Comparison of ENCODE assay signal across 13 mouse cellular contexts in the genomic region with DNA sequence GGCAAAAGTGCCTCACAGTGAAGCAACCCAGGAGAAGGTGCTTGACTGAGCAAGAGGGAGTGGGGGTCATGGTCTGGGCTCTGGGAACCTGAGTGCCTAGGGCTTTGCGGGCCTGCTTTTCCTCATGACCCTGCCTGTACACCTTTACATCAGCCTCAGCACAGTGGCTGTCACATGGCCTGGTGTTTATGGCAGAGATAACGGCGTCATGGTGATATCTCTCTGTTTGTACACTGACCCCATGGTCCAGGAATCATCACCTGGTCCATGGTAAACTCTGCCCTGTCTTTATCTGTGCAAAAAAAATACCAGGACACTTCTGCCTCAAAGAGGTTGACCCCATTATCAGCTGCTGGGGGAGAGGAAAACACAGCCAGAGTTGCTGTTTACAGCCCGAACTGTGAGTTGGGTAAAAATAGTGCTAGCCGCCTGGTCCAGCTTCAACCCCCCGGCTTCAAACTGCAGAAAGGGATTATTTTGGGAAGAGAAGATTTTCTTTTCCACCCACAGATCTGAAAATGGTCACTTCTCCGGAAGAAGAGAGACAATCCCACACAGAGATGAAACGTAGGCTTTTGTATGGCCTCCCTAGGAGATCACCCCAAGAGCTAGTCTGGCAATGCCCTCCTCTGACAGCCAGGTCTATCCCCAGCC.
DNase-seq lines count a peak whose midpoint lies in the region; ATAC-seq and TF ChIP-seq lines count a peak whose summit lies in the region.
"Had no signal": no experiment of that assay in that cellular context is flagged by ENCODE, and none has a peak within 500 bp of the region (broad histone marks: within the 10 kb centered on the region; RNA-seq: fewer than 3 reads in every experiment).

No protein-coding gene starts in this region.

- H3K9me3 ChIP-seq in heart, embryonic 12.5 days (replicated peaks): no peaks in the 10 kb centered on the region
- no peaks in the 10 kb centered on the region for H3K9me3 ChIP-seq in stomach, postnatal 0 days (ENCODE audit: control insufficient read depth, low read length)
- H3K9me3 ChIP-seq: forebrain, embryonic 13.5 days had no signal

- no peak for TF ChIP-seq CTCF in stomach, postnatal 0 days (IDR thresholded peaks at IDR 0.05; ENCODE audit: low read depth)

- WGBS in heart, embryonic 12.5 days: 10% methylated on average over 8 of the region's 8 CpGs
- 65% methylated on average over 8 of the region's 8 CpGs for WGBS in stomach, postnatal 0 days

- peak overlapping the region; percentile 91 for H3K27ac ChIP-seq in heart, embryonic 12.5 days (ENCODE audit: poor library complexity, severe bottlenecking)
- H3K27ac ChIP-seq in stomach, postnatal 0 days (replicated peaks): no peak overlapping the region
- H3K27ac ChIP-seq: forebrain, embryonic 13.5 days had no signal

- peak overlapping the region; percentile 25; the same call in 1 of the 2 replicates for H3K9ac ChIP-seq in heart, embryonic 12.5 days
- no peak overlapping the region for H3K9ac ChIP-seq in stomach, postnatal 0 days (ENCODE audit: low read length)
- H3K9ac ChIP-seq: forebrain, embryonic 13.5 days had no signal

- peak; percentile 71 for ATAC-seq in heart, embryonic 12.5 days (ENCODE audit: insufficient number of reproducible peaks, low FRiP score)
- peak; percentile 55; the same call in 1 of the 2 replicates for ATAC-seq in stomach, postnatal 0 days (ENCODE audit: low FRiP score, low TSS enrichment)
- ATAC-seq: forebrain, embryonic 13.5 days had no signal

- H3K4me3 ChIP-seq in heart, embryonic 12.5 days: no peak overlapping the region
- no peak overlapping the region for H3K4me3 ChIP-seq in stomach, postnatal 0 days (ENCODE audit: low read depth, low read length)
- H3K4me3 ChIP-seq: forebrain, embryonic 13.5 days; myocyte had no signal

- TF ChIP-seq EP300 in stomach, postnatal 0 days (optimal IDR thresholded peaks at IDR 0.05): no peak

- H3K4me2 ChIP-seq in heart, embryonic 12.5 days: no peak overlapping the region
- no peak overlapping the region for H3K4me2 ChIP-seq in stomach, postnatal 0 days (replicated peaks; ENCODE audit: low read depth)
- H3K4me2 ChIP-seq: forebrain, embryonic 13.5 days had no signal

- peak; percentile 22 to 36 for DNase-seq in left cerebral cortex, adult 18-20 months (ENCODE audit: low spot score in 2 of 2)
- DNase-seq in left cerebral cortex, postnatal 4 days: no peak
- peak; percentile 21 to 44 for DNase-seq in left cerebral cortex, postnatal 36 days (ENCODE audit: low spot score in 2 of 2)
- no peak for DNase-seq in stomach, postnatal 0 days (ENCODE audit: low spot score)
- DNase-seq in ovary, postnatal 10 days (ENCODE audit: low spot score): no peak
- no peak for DNase-seq in adrenal gland, adult 18-20 months (ENCODE audit: low spot score in 2 of 2)
- no peak for DNase-seq in ovary, postnatal 36 days (ENCODE audit: low spot score)
- DNase-seq: cerebellum, postnatal 36 days; layer of hippocampus, adult 9-11 months; thymus, adult 2 months had no signal

- no peaks in the 10 kb centered on the region for H3K36me3 ChIP-seq in heart, embryonic 12.5 days
- H3K36me3 ChIP-seq in stomach, postnatal 0 days (ENCODE audit: control insufficient read depth, insufficient read depth, low read length): no peaks in the 10 kb centered on the region

- peaks cover 63% of the 10 kb centered on the region for H3K4me1 ChIP-seq in heart, embryonic 12.5 days (replicated peaks)
- H3K4me1 ChIP-seq in stomach, postnatal 0 days (replicated peaks; ENCODE audit: control insufficient read depth, insufficient read depth): 0 out of 2 replicates have a peak, but pooled peaks cover 3% of the 10 kb centered on the region

- intact Hi-C loops in left cerebral cortex, postnatal 4 days (cut with DNase I): no loop called here
- intact Hi-C loops in left cerebral cortex, postnatal 36 days (cut with DNase I): no loop called here

- H3K27me3 ChIP-seq in heart, embryonic 12.5 days (replicated peaks): no peaks in the 10 kb centered on the region
- no peaks in the 10 kb centered on the region for H3K27me3 ChIP-seq in stomach, postnatal 0 days (ENCODE audit: control insufficient read depth, insufficient read depth, low read length)
- H3K27me3 ChIP-seq: forebrain, embryonic 13.5 days had no signal

Comparison
In these comparisons a context has a peak if more than half of its experiments do, and no peak if none do; other contexts are left out.
1. DNase-seq: peak in left cerebral cortex, adult 18-20 months (2 of 2) and left cerebral cortex, postnatal 36 days (2 of 2); none in left cerebral cortex, postnatal 4 days (single experiment), stomach, postnatal 0 days (single experiment), ovary, postnatal 10 days (single experiment), adrenal gland, adult 18-20 months (0 of 2) and ovary, postnatal 36 days (single experiment).